Comparison of ENCODE assay signal across 12 mouse cellular contexts in the genomic region with DNA sequence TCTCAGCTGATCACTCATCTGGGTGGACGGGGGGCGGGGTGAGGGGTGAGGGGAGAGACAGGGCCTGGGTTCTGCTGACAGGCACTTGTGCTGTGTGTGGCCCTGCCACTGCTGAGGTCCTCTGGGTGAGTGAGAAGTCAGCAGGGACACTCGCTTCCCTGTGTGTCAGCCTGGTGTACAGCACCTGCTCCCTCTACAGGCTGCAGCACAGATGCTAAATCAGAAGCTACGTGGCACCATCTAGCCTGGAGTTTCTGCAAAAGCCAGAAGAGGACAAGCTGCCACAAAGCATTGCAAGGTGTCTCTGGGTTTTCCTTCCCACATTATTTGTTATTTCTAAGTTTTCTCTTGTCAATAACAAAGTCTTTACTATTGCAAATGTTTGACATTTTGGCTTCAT.
A peak's percentile ranks its signal among the peaks of the same experiment; 100 is the strongest.
DNase-seq lines count a peak whose midpoint lies in the region; ATAC-seq and TF ChIP-seq lines count a peak whose summit lies in the region.
"Had no signal": no experiment of that assay in that cellular context is flagged by ENCODE, and none has a peak within 500 bp of the region (broad histone marks: within the 10 kb centered on the region; RNA-seq: fewer than 3 reads in every experiment).

No protein-coding gene starts in this region.

- TF ChIP-seq CTCF in heart, adult 2 months (IDR thresholded peaks at IDR 0.05), result no peak
- peak; percentile 52 for TF ChIP-seq CTCF in lung, postnatal 0 days (IDR thresholded peaks at IDR 0.05)
- peak; percentile 61 for TF ChIP-seq CTCF in cortical plate, adult 2 months (IDR thresholded peaks at IDR 0.05; ENCODE audit: extremely low read depth, insufficient read depth, low read length)
- TF ChIP-seq CTCF in left cerebral cortex, adult 2 months (IDR thresholded peaks at IDR 0.05), result peak; percentile 59

- H3K9me3 ChIP-seq in heart, embryonic 11.5 days (replicated peaks; ENCODE audit: control insufficient read depth, low read length), result no peaks in the 10 kb centered on the region
- no peaks in the 10 kb centered on the region for H3K9me3 ChIP-seq in lung, postnatal 0 days (ENCODE audit: low read length)
- H3K9me3 ChIP-seq: forebrain, embryonic 13.5 days had no signal

- no peak overlapping the region for H3K9ac ChIP-seq in heart, embryonic 11.5 days (ENCODE audit: low read depth, low read length)
- no peak overlapping the region for H3K9ac ChIP-seq in heart, adult 2 months (ENCODE audit: low read depth, low read length)
- no peak overlapping the region for H3K9ac ChIP-seq in lung, postnatal 0 days (replicated peaks; ENCODE audit: low read depth)
- H3K9ac ChIP-seq: forebrain, embryonic 13.5 days had no signal

- TF ChIP-seq POLR2A in heart, adult 2 months (IDR thresholded peaks at IDR 0.05; ENCODE audit: insufficient read depth, low read depth, low read length), result no peak
- no peak for TF ChIP-seq POLR2A in cortical plate, adult 2 months (IDR thresholded peaks at IDR 0.05; ENCODE audit: extremely low read depth, insufficient read depth, low read length)

- DNase-seq in heart, adult 2 months, result no peak
- no peak for DNase-seq in lung, postnatal 0 days (ENCODE audit: low spot score)
- no peak for DNase-seq in lung, postnatal 10 days
- DNase-seq in left cerebral cortex, adult 2 months (ENCODE audit: extremely low spot score in 1 of 2, low spot score in 2 of 2), result peak in 1 of 2 experiments; percentile 19
- no peak for DNase-seq in embryo, embryonic 9.5 days (ENCODE audit: extremely low spot score)
- DNase-seq: adrenal gland, adult 8-10 months; embryo, embryonic 11 days had no signal

- 0 out of 2 replicates have a peak, but pooled peaks have one; percentile 26 for ATAC-seq in heart, embryonic 11.5 days (replicated peaks; ENCODE audit: insufficient number of reproducible peaks, low FRiP score, low TSS enrichment)
- ATAC-seq in lung, postnatal 0 days, result no peak
- no peak for ATAC-seq in monocyte, adult 5-6 weeks (replicated peaks; ENCODE audit: insufficient number of reproducible peaks, low FRiP score, low TSS enrichment, poor library complexity, severe bottlenecking)
- ATAC-seq: forebrain, embryonic 13.5 days had no signal

- H3K27ac ChIP-seq in heart, embryonic 11.5 days (ENCODE audit: low read depth, low read length), result no peak overlapping the region
- no peak overlapping the region for H3K27ac ChIP-seq in heart, adult 2 months
- H3K27ac ChIP-seq in lung, postnatal 0 days (ENCODE audit: low read length), result no peak overlapping the region
- H3K27ac ChIP-seq in cortical plate, adult 2 months (ENCODE audit: insufficient read depth, low read length), result no peak overlapping the region
- no peak overlapping the region for H3K27ac ChIP-seq in left cerebral cortex, adult 2 months
- H3K27ac ChIP-seq: forebrain, embryonic 13.5 days had no signal

- no peak overlapping the region for H3K4me2 ChIP-seq in heart, embryonic 11.5 days
- H3K4me2 ChIP-seq in lung, postnatal 0 days (replicated peaks; ENCODE audit: low read depth, low read length), result no peak overlapping the region
- H3K4me2 ChIP-seq: forebrain, embryonic 13.5 days had no signal

- H3K27me3 ChIP-seq in heart, embryonic 11.5 days (ENCODE audit: control insufficient read depth, insufficient read depth, low read length), result no peaks in the 10 kb centered on the region
- no peaks in the 10 kb centered on the region for H3K27me3 ChIP-seq in heart, adult 2 months (ENCODE audit: control insufficient read depth, insufficient read depth, low read length)
- no peaks in the 10 kb centered on the region for H3K27me3 ChIP-seq in lung, postnatal 0 days (replicated peaks; ENCODE audit: insufficient read depth, low read length)
- H3K27me3 ChIP-seq: forebrain, embryonic 13.5 days had no signal

- no peaks in the 10 kb centered on the region for H3K4me1 ChIP-seq in heart, embryonic 11.5 days (ENCODE audit: control insufficient read depth, insufficient read depth, low read length)
- no peaks in the 10 kb centered on the region for H3K4me1 ChIP-seq in heart, adult 2 months (ENCODE audit: control insufficient read depth, insufficient read depth, low read length)
- H3K4me1 ChIP-seq in lung, postnatal 0 days (ENCODE audit: insufficient read depth, low read depth, low read length), result no peaks in the 10 kb centered on the region
- H3K4me1 ChIP-seq in cortical plate, adult 2 months (ENCODE audit: control insufficient read depth, insufficient read depth, low read length), result no peaks in the 10 kb centered on the region
- H3K4me1 ChIP-seq: forebrain, embryonic 13.5 days had no signal

- intact Hi-C loops in heart, adult 2 months (cut with DNase I), result no loop called here
- intact Hi-C loops in left cerebral cortex, adult 2 months (cut with DNase I), result loop anchor here (5.0 kb wide), 1 partner anchor 132 kb away; no protein-coding TSS in a partner anchor

- H3K36me3 ChIP-seq in heart, embryonic 11.5 days (ENCODE audit: control insufficient read depth, insufficient read depth, low read length), result no peaks in the 10 kb centered on the region
- H3K36me3 ChIP-seq in heart, adult 2 months (ENCODE audit: control insufficient read depth, insufficient read depth, low read length), result no peaks in the 10 kb centered on the region
- no peaks in the 10 kb centered on the region for H3K36me3 ChIP-seq in lung, postnatal 0 days (ENCODE audit: insufficient read depth, low read length)

- H3K4me3 ChIP-seq in heart, embryonic 11.5 days (ENCODE audit: low read depth, low read length), result no peak overlapping the region
- H3K4me3 ChIP-seq in heart, adult 2 months, result no peak overlapping the region
- H3K4me3 ChIP-seq in lung, postnatal 0 days (ENCODE audit: low read depth, low read length), result no peak overlapping the region
- no peak overlapping the region for H3K4me3 ChIP-seq in cortical plate, adult 2 months (ENCODE audit: insufficient read depth, low read length)
- no peak overlapping the region for H3K4me3 ChIP-seq in left cerebral cortex, adult 2 months
- H3K4me3 ChIP-seq: forebrain, embryonic 13.5 days; myocyte had no signal

- 43% methylated on average over 4 of the region's 4 CpGs for WGBS in heart, embryonic 11.5 days (ENCODE audit: insufficient replicate concordance)
- 40% methylated on average over 4 of the region's 4 CpGs for WGBS in heart, adult 2 months
- WGBS in lung, postnatal 0 days, result 46% methylated on average over 4 of the region's 4 CpGs

- TF ChIP-seq EP300 in heart, adult 2 months (IDR thresholded peaks at IDR 0.05; ENCODE audit: insufficient read depth, low read depth, low read length), result no peak
- no peak for TF ChIP-seq EP300 in lung, postnatal 0 days (IDR thresholded peaks at IDR 0.05)

- H3K79me2 ChIP-seq in heart, adult 2 months (replicated peaks; ENCODE audit: control insufficient read depth, insufficient read depth, low read length), result no peaks in the 10 kb centered on the region
